ENCODE assay signal across 12 mouse cellular contexts in genomic region chr2:52691745-52692144, GRCm38 (mm10). TPM values are rescaled to one million over a fixed set of nuclear protein-coding genes. Genes with fewer than 3 reads are reported as not detected.
DNase-seq lines count a peak whose midpoint lies in the region; ATAC-seq and TF ChIP-seq lines count a peak whose summit lies in the region.
"Had no signal": no experiment of that assay in that cellular context is flagged by ENCODE, and none has a peak within 500 bp of the region (broad histone marks: within the 10 kb centered on the region; RNA-seq: fewer than 3 reads in every experiment).

No protein-coding gene starts in this region.

- 0 out of 2 replicates have a peak, but pooled peaks have one; percentile 48 for ATAC-seq in frontal cortex, adult (ENCODE audit: low TSS enrichment)

- no peak overlapping the region for H3K27ac ChIP-seq in layer of hippocampus, adult 2 months
- H3K27ac ChIP-seq: embryonic facial prominence, embryonic 10.5 days; heart, embryonic 10.5 days; neural tube, embryonic 13.5 days had no signal

- no peak for DNase-seq in frontal cortex, postnatal 10 days (ENCODE audit: low spot score in 2 of 2)
- no peak for DNase-seq in layer of hippocampus, adult 2 months (ENCODE audit: low spot score in 2 of 2)
- DNase-seq in layer of hippocampus, postnatal 14 days (ENCODE audit: low spot score in 2 of 2), result no peak
- peak; percentile 14 for DNase-seq in retina, postnatal 1 day
- no peak for DNase-seq in retina, embryonic 14.5 days (ENCODE audit: low spot score)
- no peak for DNase-seq in spleen, adult 18-20 months
- DNase-seq: cerebellum, adult 11-12 months had no signal

- TF ChIP-seq CTCF in layer of hippocampus, adult 2 months (conservative IDR thresholded peaks at IDR 0.05), result peak; percentile 58

- H3K4me3 ChIP-seq in layer of hippocampus, adult 2 months, result no peak overlapping the region
- H3K4me3 ChIP-seq: embryonic facial prominence, embryonic 10.5 days; heart, embryonic 10.5 days; neural tube, embryonic 13.5 days had no signal

RNA-seq across cellular contexts. Expression of gene Cacnb4, which starts 15.1 kb away (rescaled TPM):
- 10 to 100 TPM; 69.7 to 81.2 TPM for total RNA-seq in layer of hippocampus, adult 2 months (2021)
- 10 to 100 TPM; 61.0 to 72.8 TPM for total RNA-seq in layer of hippocampus, postnatal 14 days (2021)
- total RNA-seq: hematopoietic stem cell, adult 5-6 weeks had no signal

RNA-seq across cellular contexts. Expression of gene Stam2, which starts 50.3 kb away (rescaled TPM):
- total RNA-seq in layer of hippocampus, adult 2 months (2021), result 10 to 100 TPM; 24.1 to 26.0 TPM
- total RNA-seq in layer of hippocampus, postnatal 14 days (2021), result 10 to 100 TPM; 21.7 to 26.3 TPM
